ENCODE assay signal across 8 mouse cellular contexts in the genomic region with DNA sequence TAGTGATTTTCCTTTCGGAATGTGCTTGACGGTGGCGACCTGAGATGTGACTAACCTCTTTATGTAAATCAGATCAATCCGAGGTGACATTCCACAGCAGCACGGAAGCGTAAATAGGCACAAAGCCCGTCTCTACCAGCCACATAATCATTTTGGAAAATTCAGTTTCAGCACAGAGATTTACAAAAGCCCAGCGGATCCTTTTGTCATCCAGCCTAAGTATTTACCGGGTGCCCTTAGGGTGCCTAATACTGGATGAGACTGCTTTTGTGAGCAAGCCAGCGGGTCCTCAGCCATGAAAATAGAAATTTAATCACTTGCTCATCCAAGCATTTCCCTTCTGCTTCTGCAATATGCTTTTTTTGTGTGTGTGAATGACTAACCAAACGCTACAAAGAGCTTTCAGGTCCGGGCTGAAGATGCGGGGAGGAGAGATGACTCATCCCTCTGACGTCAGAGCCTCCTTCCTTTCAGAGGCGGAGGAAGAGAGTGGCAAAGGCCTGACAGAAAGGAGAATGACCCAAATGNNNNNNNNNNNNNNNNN.
A peak's percentile ranks its signal among the peaks of the same experiment; 100 is the strongest.
DNase-seq lines count a peak whose midpoint lies in the region; ATAC-seq and TF ChIP-seq lines count a peak whose summit lies in the region.

No protein-coding gene starts in this region.

- WGBS in heart, postnatal 0 days = 5% methylated on average over 15 of the region's 15 CpGs
- 10% methylated on average over 15 of the region's 15 CpGs for WGBS in liver, embryonic 15.5 days (ENCODE audit: insufficient replicate concordance)
- 4% methylated on average over 15 of the region's 15 CpGs for WGBS in neural tube, embryonic 13.5 days

- peak; percentile 69 for ATAC-seq in heart, postnatal 0 days (ENCODE audit: insufficient read depth, low read depth)
- no peak for ATAC-seq in liver, embryonic 15.5 days (ENCODE audit: insufficient read depth)
- ATAC-seq in neural tube, embryonic 13.5 days (ENCODE audit: low read depth) = peak; percentile 96

- peak overlapping the region; percentile 30; the same call in 1 of the 2 replicates for H3K9ac ChIP-seq in CH12.LX (ENCODE audit: insufficient read depth, low read depth)
- H3K9ac ChIP-seq in heart, postnatal 0 days (replicated peaks; ENCODE audit: low read depth, low read length) = 0 out of 2 replicates have a peak overlapping the region, but pooled peaks have one; percentile 4
- no peak overlapping the region for H3K9ac ChIP-seq in liver, embryonic 15.5 days
- H3K9ac ChIP-seq in neural tube, embryonic 13.5 days = peak overlapping the region; percentile 73

- TF ChIP-seq EP300 in CH12.LX (IDR thresholded peaks at IDR 0.05; ENCODE audit: low read length) = peak; percentile 75
- no peak for TF ChIP-seq EP300 in heart, postnatal 0 days (IDR thresholded peaks at IDR 0.05; ENCODE audit: low read depth)

- in situ Hi-C loops in CH12.LX (cut with MboI; ENCODE audit: low pct_ligation_motif_present, low pct_unique_long_range_greater_than_20kb, low sequenced_read_pairs) = no loop called here

- H3K27me3 ChIP-seq in CH12.LX (replicated peaks) = no peaks in the 10 kb centered on the region
- no peaks in the 10 kb centered on the region for H3K27me3 ChIP-seq in heart, postnatal 0 days (ENCODE audit: control insufficient read depth, insufficient read depth, low read length)
- H3K27me3 ChIP-seq in liver, embryonic 15.5 days = no peaks in the 10 kb centered on the region
- H3K27me3 ChIP-seq in neural tube, embryonic 13.5 days = no peaks in the 10 kb centered on the region

- TF ChIP-seq RAD21 in CH12.LX (IDR thresholded peaks at IDR 0.05; ENCODE audit: low read depth, low read length) = no peak

- H3K79me2 ChIP-seq in CH12.LX (replicated peaks; ENCODE audit: control insufficient read depth, extremely low read depth, insufficient read depth, poor library complexity, severe bottlenecking) = no peaks in the 10 kb centered on the region

- H3K36me3 ChIP-seq in CH12.LX (replicated peaks in 1 of 2; ENCODE audit: control insufficient read depth in 1 of 2, insufficient read depth in 1 of 2, low read length in 1 of 2) = no peaks in the 10 kb centered on the region
- no peaks in the 10 kb centered on the region for H3K36me3 ChIP-seq in heart, postnatal 0 days (replicated peaks; ENCODE audit: control insufficient read depth, insufficient read depth, low read length)
- no peaks in the 10 kb centered on the region for H3K36me3 ChIP-seq in liver, embryonic 15.5 days (replicated peaks)
- H3K36me3 ChIP-seq in neural tube, embryonic 13.5 days = no peaks in the 10 kb centered on the region

- peaks cover 4 to 19% of the 10 kb centered on the region in 2 experiments; a peak in 2 of 4 replicates for H3K4me1 ChIP-seq in CH12.LX (ENCODE audit: control insufficient read depth in 1 of 2, insufficient read depth in 2 of 2)
- no peaks in the 10 kb centered on the region for H3K4me1 ChIP-seq in heart, postnatal 0 days (ENCODE audit: control insufficient read depth, insufficient read depth)
- H3K4me1 ChIP-seq in liver, embryonic 15.5 days (replicated peaks) = no peaks in the 10 kb centered on the region
- peaks cover 14% of the 10 kb centered on the region for H3K4me1 ChIP-seq in neural tube, embryonic 13.5 days (replicated peaks)

- peak overlapping the region; percentile 72 for H3K4me2 ChIP-seq in CH12.LX (ENCODE audit: insufficient read depth, low read depth, poor library complexity, severe bottlenecking)
- peak overlapping the region; percentile 64 for H3K4me2 ChIP-seq in heart, postnatal 0 days (ENCODE audit: low read depth, low read length)
- H3K4me2 ChIP-seq in liver, embryonic 15.5 days = peak overlapping the region; percentile 47
- peak overlapping the region; percentile 60 for H3K4me2 ChIP-seq in neural tube, embryonic 13.5 days

- dilution Hi-C loops in CH12.LX (cut with MboI; ENCODE audit: extremely low pct_ligation_motif_present, extremely low pct_unique_long_range_greater_than_20kb, low sequenced_read_pairs) = no loop called here

- peak; percentile 53 for TF ChIP-seq POLR2A in CH12.LX (IDR thresholded peaks at IDR 0.05; ENCODE audit: low read depth, low read length)

- no peak for TF ChIP-seq CTCF in CH12.LX (conservative IDR thresholded peaks at IDR 0.05 in 1 of 2, IDR thresholded peaks at IDR 0.05 in 1 of 2; ENCODE audit: low read depth in 2 of 2, low read length in 2 of 2)
- TF ChIP-seq CTCF in heart, postnatal 0 days (IDR thresholded peaks at IDR 0.05; ENCODE audit: low read depth) = no peak

- peak overlapping the region in 2 of 3 experiments; percentile 12 to 13 for H3K4me3 ChIP-seq in CH12.LX (replicated peaks in 1 of 3; ENCODE audit: low read depth in 2 of 3, low read length in 2 of 3, poor library complexity in 1 of 3)
- peak overlapping the region; percentile 39 for H3K4me3 ChIP-seq in heart, postnatal 0 days (ENCODE audit: low read depth, low read length)
- H3K4me3 ChIP-seq in liver, embryonic 15.5 days (replicated peaks) = peak overlapping the region; percentile 1; the same call in 1 of the 2 replicates
- peak overlapping the region; percentile 39 for H3K4me3 ChIP-seq in neural tube, embryonic 13.5 days

- no peak overlapping the region for H3K27ac ChIP-seq in CH12.LX (ENCODE audit: insufficient read depth, low read depth)
- H3K27ac ChIP-seq in heart, postnatal 0 days (ENCODE audit: low read depth) = no peak overlapping the region
- no peak overlapping the region for H3K27ac ChIP-seq in liver, embryonic 15.5 days (replicated peaks)
- peak overlapping the region; percentile 84 for H3K27ac ChIP-seq in neural tube, embryonic 13.5 days (replicated peaks)

- H3K9me3 ChIP-seq in CH12.LX (replicated peaks; ENCODE audit: low read length) = no peaks in the 10 kb centered on the region
- H3K9me3 ChIP-seq in heart, postnatal 0 days (replicated peaks; ENCODE audit: control insufficient read depth, low read length) = no peaks in the 10 kb centered on the region
- H3K9me3 ChIP-seq in liver, embryonic 15.5 days (replicated peaks) = no peaks in the 10 kb centered on the region
- no peaks in the 10 kb centered on the region for H3K9me3 ChIP-seq in neural tube, embryonic 13.5 days

- peak; percentile 83 for DNase-seq in CH12.LX (ENCODE audit: extremely low read depth)
- peak; percentile 98 for DNase-seq in brain, adult 2 months (ENCODE audit: low read depth, low spot score)
- peak; percentile 64 for DNase-seq in fibroblast of lung, adult 2 months (ENCODE audit: low read depth)
- peak; percentile 68 for DNase-seq in heart, postnatal 0 days (ENCODE audit: low spot score)
- peak; percentile 46 to 57 for DNase-seq in kidney, postnatal 36 days
- DNase-seq in yolk sac, embryonic 10.5 days (ENCODE audit: low spot score) = peak; percentile 18

TF ChIP-seq in CH12.LX, 34 proteins besides CTCF, POLR2A, EP300 and RAD21 (continues in another document):
- TF ChIP-seq SMC3 (IDR thresholded peaks at IDR 0.05; ENCODE audit: low read depth, low read length) (no peak), MAZ (IDR thresholded peaks at IDR 0.05; ENCODE audit: low read depth, low read length) (no peak), ZNF384 (IDR thresholded peaks at IDR 0.05; ENCODE audit: low read depth, low read length) (no peak; the same call in 1 of the 2 replicates), USF1 (IDR thresholded peaks at IDR 0.05; ENCODE audit: low read depth, low read length) (no peak), MEF2A (IDR thresholded peaks at IDR 0.05; ENCODE audit: borderline replicate concordance, low read depth, low read length) (no peak), IRF4 (IDR thresholded peaks at IDR 0.05; ENCODE audit: low read depth, low read length) (peak; percentile 79), POLR2AphosphoS2 (IDR thresholded peaks at IDR 0.05; ENCODE audit: low read depth, low read length) (no peak), NELFE (IDR thresholded peaks at IDR 0.05; ENCODE audit: low read depth, low read length) (0 out of 2 replicates have a peak, but pooled peaks have one; percentile 13), ETS1 (conservative IDR thresholded peaks at IDR 0.05; ENCODE audit: low read depth, low read length) (peak; percentile 62), USF2 (conservative IDR thresholded peaks at IDR 0.05; ENCODE audit: low read depth, low read length) (no peak), KAT2A (IDR thresholded peaks at IDR 0.05; ENCODE audit: insufficient replicate concordance, low read length) (no peak), MAFK (IDR thresholded peaks at IDR 0.05; ENCODE audit: insufficient replicate concordance, low read length) (0 out of 2 replicates have a peak, but pooled peaks have one; percentile 11), SIN3A (IDR thresholded peaks at IDR 0.05; ENCODE audit: low read length) (no peak), MYC (IDR thresholded peaks at IDR 0.05; ENCODE audit: low read depth, low read length) (no peak), ZC3H11A (IDR thresholded peaks at IDR 0.05; ENCODE audit: low read depth, low read length) (no peak), PAX5 (IDR thresholded peaks at IDR 0.05; ENCODE audit: low read length) (no peak), GABPA (IDR thresholded peaks at IDR 0.05; ENCODE audit: insufficient replicate concordance, low read depth, low read length) (no peak), ELF1 (IDR thresholded peaks at IDR 0.05; ENCODE audit: low read depth, low read length) (0 out of 2 replicates have a peak, but pooled peaks have one; percentile 33), HCFC1 (IDR thresholded peaks at IDR 0.05; ENCODE audit: low read depth, low read length) (no peak; the same call in 1 of the 2 replicates), JUN (IDR thresholded peaks at IDR 0.05; ENCODE audit: insufficient read depth, low read depth, low read length) (peak; percentile 94), ZKSCAN1 (IDR thresholded peaks at IDR 0.05; ENCODE audit: borderline replicate concordance, low read depth, low read length) (no peak), TBP (conservative IDR thresholded peaks at IDR 0.05; ENCODE audit: low read depth, low read length) (0 out of 2 replicates have a peak, but pooled peaks have one; percentile 42), BHLHE40 (IDR thresholded peaks at IDR 0.05; ENCODE audit: low read depth, low read length) (no peak), UBTF (IDR thresholded peaks at IDR 0.05; ENCODE audit: low read depth, low read length) (no peak), MXI1 (IDR thresholded peaks at IDR 0.05; ENCODE audit: low read depth, low read length) (no peak), TCF12 (IDR thresholded peaks at IDR 0.05; ENCODE audit: low read depth, low read length) (no peak), E2F4 (IDR thresholded peaks at IDR 0.05; ENCODE audit: insufficient replicate concordance, low read depth, low read length) (no peak), ZMIZ1 (IDR thresholded peaks at IDR 0.05; ENCODE audit: low read depth, low read length) (no peak), NRF1 (IDR thresholded peaks at IDR 0.05; ENCODE audit: low read depth, low read length) (no peak), CHD1 (IDR thresholded peaks at IDR 0.05; ENCODE audit: low read depth, low read length) (no peak), CHD2 (IDR thresholded peaks at IDR 0.05; ENCODE audit: low read length) (no peak), JUND (conservative IDR thresholded peaks at IDR 0.05; ENCODE audit: low read depth, low read length) (peak; percentile 92)

Comparison
In these comparisons a context has a peak if more than half of its experiments do, and no peak if none do; other contexts are left out.
1. DNase-seq: peak in every context shown above with its lines; median percentile 98 in brain, adult 2 months; 83 in CH12.LX; 68 in heart, postnatal 0 days; 64 in fibroblast of lung, adult 2 months; 52 in kidney, postnatal 36 days; 18 in yolk sac, embryonic 10.5 days.